Mouse (Mus musculus) layer of hippocampus, postnatal 25 days (tissue): ENCODE measurements around the gene Ryr1. TPM values are rescaled to one million over a fixed set of nuclear protein-coding genes. Genes with fewer than 3 reads are reported as not detected.
A peak's percentile ranks its signal among the peaks of the same experiment; 100 is the strongest.
"Not testable (repeated sequence)": the region's sequence is repeated elsewhere in the genome, so short reads cannot be mapped to it uniquely, and the experiment has no call there.

Experiments used
- DNase-seq, 2 experiments: peaks; one replicate each; pipeline ENCODE4 v3.0.0; 2022; ENCODE audit warnings: mixed read lengths in 2 of 2, low spot score in 1 of 2; ENCODE audit errors: extremely low spot score in 1 of 2
- total RNA-seq, 2 experiments: library from RNA; stranded (reverse); gene quantifications; 2 replicates each; pipeline ENCODE4 v1.2.3; 2021

Ryr1 gene
- total RNA-seq, 2 experiments from 2014 or later = 12.0 to 15.1 TPM

DNA sequence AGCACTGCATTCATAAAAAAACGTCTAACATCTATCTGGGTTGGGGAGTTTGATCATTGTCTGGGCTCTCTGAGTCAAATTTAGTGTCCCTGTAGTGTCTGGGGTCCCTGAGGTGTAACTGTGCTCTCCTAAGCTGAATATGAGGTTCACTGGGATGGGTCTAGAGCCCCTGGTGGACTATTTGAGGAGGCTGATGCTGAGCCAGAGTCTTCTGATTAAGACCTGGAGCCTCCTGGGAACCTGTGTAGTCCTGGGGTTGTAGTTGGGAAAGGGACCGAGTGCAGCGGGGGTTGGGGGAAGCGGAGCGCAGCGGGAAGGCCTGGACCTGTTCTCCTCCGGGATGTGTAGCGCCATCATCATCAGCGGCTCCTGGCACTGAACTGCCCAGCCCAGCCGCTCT, 38.1 kb downstream of the Ryr1 start:
- DNase-seq = no peak

DNA sequence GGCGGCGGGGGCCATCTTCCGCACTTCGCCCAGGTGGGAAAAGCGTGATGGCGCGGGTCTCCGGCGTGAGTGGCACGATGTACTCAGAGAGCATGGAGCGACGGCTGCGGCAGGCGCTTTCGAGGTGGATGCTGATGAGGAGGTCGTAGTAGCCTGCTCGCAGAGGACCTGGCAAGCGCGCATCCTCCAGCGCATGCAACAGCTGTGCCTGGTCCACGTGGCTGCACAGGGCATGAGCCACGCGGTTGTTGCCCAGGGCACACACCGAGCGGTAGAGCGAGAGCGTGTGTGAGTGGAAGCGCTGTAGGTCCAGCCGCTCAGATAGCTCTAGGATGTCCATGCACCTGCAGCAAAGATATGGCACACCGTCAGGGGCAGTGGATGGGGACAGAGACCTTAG, 39.0 kb downstream of the Ryr1 start:
- DNase-seq = no peak

DNA sequence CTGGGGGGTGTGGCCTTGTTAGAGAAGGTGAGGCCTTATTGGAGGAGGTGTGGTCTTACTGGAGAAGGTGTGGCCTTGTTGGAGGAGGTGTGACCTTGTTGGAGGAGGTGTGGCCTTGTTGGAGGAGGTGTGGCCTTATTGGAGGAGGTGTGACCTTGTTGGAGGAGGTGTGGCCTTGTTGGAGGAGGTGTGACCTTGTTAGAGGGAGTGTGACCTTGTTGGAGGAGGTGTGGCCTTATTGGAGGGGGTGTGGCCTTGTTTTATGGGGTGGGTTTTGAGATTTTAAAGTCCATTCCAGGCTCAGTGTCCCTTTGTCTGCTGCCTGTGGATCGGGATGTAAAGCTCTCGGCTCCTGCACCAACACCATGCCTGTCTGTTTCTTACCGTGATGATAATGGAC, 40.6 kb downstream of the Ryr1 start:
- no peak for DNase-seq

DNA sequence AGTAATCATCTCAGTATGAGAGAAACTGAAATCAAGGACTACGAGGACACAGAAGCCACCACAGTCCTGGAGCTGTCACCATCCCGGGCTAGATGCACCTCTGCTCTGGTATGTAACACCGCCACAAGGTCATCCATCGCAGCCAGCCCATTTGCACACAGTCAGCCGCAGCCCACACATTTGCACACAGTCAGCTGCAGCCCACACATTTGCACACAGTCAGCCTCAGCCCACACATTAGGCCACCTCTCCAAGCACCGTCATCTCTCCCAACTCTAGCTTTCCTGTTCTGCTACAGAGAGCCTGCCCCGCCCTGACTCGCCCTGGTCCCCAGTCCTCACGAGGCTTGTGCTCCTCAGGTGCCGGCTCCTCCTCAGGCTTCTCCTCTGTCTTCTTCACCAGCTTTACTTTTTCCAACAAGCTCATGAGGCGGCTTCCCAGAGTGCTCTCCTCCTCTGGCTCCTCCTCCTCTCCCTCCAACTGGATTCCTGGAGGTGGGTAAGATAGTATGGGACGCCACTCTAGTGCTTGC, 45.5 kb downstream of the Ryr1 start:
- no peak for DNase-seq

DNA sequence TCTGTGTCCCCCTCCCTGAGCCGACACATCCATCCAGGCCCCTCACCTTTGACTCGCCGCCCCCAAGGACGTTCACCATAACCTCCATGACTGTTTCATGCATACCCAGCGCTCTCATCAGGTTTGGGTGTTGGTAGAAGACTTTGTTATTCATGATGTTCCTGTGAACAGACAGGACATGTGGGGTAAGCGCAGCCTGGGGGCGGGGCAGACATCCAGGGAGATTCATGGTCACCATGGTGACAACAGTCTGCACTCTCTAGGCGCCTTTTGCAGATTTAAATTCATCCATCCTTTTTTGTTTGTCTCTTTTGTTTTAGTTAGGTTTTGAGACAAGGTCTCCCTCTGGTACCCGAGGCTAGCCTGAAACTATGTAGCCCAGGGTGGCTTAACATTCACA, 48.0 kb downstream of the Ryr1 start:
- peak in 1 of 2 experiments; percentile 54 for DNase-seq

DNA sequence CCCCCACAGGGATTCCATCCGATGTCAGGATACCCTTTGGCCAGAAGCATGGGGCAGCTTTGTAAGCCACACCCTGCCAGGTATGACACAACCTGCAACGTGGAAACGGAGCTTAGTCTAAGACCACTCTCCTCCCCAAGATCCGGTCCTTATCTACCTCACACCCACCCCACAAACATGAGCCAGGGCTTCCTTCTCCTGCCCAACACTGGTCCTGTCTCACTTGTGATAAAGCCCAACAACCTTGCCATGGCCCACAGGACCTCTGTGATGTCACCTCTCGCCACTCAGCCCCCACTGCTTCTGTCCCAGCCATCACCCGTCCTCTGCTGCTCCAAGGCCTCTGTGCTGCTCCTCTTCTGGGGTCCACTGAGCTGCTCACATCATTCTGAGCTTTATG, 49.8 kb downstream of the Ryr1 start:
- no peak for DNase-seq

DNA sequence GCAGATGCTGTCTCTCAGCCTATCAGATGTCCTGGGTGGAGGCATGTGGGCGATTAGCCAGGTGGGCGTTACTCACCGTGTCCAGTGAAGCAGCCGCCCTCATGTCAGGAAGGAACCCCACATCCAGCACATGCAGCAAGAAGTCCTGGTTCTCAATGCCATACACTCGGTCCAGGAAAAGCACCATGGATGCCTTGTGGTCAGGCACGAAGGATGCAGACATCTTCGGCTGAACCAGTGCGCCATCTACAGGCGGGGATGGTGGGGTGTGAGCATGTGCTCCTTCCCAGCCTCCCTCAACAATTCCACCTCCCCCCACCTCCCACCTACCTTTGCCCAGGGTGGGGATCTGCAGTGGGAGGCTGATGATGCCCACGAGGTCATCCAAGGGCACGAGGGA, 52.3 kb downstream of the Ryr1 start:
- DNase-seq = peak in 1 of 2 experiments; percentile 56

DNA sequence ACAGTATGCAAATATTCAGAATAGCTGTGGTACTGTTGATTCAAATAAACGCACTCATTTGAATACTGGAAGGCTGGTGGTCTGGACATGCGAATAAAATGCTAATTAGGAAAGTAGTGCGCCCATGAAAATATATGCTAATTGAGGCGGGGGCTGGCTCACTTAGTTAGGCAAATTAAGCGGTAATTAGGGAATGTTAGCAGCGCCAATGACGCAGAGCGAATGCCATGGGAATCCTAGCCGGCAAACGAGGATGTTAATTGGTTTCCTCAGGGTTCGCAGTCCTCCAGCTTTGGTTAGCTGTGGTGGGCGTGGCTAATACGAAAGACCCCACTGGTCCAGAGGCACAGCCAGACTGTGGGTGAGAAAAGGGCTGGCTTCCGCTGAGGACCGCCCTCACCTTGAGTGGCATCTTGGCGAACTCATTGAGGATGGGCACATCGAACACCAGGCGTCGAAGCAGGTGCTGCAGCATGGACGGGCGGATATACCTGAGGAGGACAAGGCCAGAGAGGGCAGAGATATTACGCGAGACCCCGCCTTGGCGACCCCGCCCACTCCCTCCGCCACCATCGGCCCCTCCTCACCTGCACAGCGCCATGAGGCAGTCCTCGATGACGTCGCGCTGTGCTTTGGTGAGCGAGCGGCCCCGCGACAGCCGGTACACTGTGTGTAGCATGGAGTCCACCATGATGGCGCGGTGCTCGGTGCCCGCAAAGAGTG, 53.6 kb downstream of the Ryr1 start:
- no peak for DNase-seq

DNA sequence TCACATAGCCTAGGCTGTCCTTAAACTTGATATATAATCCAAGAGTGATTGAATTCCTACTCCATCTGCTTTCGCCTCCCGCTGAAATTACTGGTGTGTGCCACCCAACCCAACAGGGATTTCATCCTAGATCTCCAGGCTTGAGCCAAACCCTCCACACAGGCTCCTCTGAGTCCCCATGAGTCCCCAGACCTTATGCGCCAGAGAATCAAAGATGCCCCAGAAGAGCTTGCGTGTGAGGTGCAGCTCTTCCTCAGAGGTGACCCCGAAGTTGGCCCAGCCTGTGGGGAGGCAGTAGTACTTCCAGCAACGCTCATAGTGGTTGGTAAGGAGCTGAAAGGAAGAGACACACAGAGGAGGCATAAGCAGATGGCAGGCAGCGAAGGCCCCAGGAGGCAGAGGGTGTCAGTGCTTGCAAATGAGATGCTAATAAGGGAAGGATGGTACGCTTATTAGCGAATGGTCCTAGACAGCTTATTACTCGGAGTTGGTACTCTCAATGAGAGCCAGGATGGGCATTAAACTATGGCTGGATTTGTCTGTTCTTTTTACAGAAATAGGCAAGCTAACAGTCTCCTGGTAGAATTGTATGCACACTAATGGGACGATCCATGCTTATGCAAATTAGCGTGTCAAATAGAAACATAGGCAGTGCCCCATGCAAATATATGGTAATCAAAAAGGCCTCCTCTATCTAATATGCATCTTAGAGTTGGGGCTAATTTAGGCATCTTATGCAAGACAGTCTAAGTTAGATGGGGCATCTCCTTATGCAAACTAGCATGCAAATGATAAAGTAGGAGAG, 54.4 kb downstream of the Ryr1 start:
- no peak for DNase-seq

DNA sequence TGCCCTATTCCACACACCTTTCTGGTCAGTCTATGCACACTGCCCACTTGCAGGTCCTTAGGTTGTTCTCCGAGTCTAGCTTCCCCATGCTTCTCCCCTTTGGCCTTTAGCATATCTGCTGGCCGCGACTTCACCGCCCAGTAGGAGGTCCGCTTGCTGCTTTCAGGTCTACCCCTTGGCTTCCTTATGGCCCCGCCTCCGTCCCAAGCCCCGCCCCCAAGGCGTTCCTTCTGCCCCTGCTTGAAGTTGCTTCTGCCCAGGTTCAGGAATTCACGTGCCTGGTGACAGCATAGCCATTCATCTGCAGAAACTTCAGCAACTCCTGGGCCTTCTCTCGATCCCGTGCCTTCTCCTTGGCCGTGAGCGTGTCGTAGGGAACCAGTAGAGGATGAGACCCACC, 57.2 kb downstream of the Ryr1 start:
- DNase-seq = no peak

DNA sequence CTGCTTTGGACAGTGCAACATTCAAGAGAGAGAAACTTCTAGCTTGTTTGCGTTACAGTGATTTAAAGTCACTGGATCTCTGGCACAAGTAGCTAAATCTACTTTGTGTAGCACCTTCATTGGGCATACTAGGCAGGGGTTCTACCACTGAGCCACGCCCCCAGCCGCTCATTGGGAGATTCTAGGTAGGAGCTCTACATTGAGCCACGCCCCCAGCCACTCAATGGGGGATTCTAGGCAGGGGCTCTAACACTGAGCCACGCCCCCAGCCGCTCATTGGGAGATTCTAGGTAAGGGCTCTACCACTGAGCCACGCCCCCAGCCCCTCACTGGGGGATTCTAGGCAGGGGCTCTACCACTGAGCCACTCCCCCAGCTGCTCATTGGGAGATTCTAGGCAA, 61.5 kb downstream of the Ryr1 start:
- not testable (repeated sequence) for DNase-seq

DNA sequence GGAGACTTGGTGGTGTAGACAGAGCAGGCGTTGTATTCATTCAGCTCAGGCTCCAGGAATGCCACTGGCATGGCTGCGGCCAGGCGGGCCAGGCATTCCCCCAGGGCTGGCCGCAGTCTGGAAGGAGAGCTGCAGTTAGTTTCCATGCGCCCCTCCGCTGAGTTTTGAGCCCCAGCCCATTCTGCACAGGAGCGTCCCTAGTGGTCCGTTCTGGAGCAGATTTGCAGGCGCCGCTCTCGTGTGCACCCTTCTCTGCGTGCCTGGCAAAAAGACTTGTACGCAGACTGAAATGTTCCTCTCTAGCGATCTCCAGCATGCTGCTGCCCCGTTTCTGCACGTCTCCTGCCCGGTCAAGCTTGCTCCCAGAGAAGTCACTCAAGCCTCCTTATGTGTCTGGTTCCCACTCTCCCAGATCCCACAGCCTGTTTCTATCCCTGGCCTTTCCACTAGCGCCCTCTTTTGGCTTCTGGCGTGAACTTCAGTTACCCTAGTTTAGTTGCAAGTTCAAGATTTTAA, 63.4 kb downstream of the Ryr1 start:
- peak in 1 of 2 experiments; percentile 29 for DNase-seq

DNA sequence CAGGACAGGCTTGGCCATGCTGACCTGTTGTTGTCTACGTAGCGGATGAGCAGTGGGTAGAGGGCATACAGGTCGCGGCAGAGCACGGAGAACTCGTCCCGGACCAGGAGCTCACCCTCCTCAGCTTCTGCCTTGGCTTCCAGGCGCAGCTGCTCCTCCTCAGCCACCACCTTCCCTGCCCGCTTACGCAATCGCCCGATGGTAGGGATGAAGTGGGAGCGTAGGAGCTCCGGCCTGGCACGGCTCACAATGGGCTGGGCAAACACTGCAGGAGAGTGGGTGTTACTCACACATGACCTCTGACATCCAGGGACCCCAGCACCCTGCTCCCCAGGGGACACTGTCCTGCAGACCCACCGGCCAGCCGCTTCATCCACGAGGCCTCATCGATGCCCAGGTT, 65.5 kb downstream of the Ryr1 start:
- DNase-seq = no peak

DNA sequence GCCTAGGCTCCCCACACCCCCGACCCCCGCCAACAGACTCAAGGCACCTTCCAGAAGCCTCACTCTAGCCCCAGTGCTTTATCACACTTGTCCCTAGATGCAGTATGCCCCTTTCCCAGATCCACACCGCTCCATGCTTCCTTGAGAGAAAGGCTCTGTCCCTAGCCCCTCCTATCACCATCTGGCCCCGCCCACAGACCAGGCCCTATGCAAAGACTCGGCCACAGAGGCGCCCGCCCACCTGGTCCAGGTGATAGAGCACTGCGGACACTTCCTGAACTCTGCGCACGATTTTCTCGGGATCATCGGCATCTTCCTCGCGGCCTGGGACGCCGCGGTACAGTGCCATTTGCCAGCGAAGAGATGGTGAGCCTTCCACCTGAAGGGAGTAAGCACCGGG, 72.2 kb downstream of the Ryr1 start:
- DNase-seq = no peak

DNA sequence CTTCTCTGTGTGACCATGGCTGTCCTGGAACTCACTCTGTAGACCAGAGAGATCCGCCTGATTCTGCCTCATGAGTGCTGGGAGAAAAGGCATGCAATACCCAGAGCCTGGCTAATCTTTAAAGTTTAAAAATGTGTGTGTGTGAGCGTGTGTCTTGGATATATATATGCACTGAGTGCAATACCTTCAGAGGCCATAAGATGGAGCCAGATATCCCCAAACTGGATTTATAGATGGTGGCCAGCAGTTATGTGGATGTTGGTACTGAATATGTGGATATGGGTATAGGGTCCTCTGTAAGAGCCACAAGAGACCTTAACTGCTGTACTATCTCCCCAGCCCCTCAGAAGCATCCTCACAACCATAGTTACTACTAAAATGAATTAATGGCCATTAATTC, 74.2 kb downstream of the Ryr1 start:
- DNase-seq = peak in 1 of 2 experiments; percentile 68

DNA sequence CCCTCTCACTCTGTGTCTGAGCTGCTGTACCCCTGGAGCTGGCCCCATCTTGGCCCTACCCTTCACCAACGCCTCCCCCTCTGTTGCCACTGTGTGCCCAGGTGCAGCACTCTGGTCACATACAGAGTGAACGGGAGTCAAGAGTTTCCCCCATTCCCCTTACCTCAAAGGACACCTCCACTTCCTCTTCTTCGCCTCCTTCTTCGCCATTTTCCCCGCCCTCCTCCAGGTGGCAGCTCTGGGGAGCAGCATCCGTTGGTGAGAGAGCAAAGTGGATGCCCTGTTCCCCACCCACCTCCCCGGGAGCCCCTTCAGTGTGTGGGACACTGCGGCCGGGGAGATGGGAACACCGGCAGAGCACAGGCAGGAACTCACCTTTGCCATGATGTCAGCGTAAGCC, 76.4 kb downstream of the Ryr1 start:
- no peak for DNase-seq

DNA sequence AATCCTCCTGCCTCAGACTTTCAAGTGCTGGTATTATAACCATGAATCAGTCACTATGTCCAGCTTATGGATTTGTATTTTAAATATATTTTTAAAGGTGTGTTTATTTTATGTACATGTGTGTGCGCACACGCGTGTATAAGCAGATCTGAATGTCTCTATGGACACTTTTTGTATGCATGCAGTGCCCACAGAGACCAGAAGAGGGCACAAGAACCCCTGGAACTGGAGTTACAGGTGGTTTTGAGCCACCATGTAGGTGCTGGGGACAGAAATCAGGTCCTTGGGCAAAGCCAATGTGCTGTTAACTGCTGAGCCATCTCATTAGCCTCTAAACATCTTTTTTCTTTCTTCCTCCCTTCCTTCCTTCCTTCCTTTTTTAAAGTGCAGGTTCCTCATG, 76.9 kb downstream of the Ryr1 start:
- DNase-seq = no peak

DNA sequence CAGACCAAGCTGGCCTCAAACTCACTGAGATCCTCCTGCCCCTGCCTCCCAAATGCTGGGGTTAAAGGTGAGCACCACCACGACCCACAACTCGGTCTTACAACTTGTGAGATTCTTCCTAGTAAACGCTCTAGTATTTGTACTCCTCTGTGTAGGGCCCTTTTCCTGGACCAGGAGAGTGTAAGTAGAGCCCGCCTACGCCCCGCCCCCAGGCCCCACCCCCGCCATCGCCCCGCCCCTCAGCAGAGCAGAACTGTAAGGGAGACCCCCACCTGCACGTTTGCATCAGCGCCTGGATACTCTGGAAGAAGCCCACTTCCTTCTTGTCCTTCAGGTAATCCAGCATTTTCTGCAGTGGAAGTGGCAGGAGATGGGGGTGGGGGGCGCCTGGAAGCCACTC, 78.4 kb downstream of the Ryr1 start:
- no peak for DNase-seq

DNA sequence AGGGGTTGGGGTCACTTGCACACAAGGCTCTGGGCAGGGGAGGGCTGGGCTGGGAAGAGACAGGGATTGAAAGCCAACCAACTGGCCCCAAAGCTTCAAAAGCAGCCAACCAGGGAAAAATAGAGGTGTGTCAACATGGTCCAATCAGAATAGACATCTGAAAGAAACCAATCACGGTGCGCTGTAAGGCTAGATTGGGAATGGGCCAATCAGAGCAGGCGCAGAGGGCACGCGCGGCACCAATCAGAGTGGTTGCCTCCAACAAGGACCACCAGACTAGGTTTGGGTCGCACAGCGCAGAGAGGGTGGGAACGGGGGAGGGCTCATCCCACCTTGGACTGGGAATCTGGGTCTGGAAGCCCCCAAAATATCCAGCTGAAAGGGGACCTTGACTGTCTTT, 80.7 kb downstream of the Ryr1 start:
- DNase-seq = no peak

DNA sequence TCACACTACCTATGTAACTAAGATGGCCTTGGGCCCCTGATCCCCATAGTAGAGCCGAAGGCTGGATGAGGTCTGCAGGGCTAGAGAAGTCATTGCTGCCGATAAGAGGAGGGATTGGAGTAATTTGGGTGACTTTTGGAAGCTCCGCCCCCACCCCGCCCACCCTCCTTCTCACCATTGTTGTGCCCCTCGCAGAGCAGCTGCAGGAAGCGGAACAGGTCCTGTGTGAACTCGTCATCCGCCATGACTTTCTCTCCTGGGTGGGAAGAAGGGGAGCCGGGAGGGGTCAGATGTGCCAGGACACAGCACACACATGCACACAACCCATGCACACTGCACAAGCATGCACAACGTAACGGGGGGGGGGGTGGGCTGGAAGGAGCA, 81.3 kb downstream of the Ryr1 start:
- DNase-seq = no peak

DNA sequence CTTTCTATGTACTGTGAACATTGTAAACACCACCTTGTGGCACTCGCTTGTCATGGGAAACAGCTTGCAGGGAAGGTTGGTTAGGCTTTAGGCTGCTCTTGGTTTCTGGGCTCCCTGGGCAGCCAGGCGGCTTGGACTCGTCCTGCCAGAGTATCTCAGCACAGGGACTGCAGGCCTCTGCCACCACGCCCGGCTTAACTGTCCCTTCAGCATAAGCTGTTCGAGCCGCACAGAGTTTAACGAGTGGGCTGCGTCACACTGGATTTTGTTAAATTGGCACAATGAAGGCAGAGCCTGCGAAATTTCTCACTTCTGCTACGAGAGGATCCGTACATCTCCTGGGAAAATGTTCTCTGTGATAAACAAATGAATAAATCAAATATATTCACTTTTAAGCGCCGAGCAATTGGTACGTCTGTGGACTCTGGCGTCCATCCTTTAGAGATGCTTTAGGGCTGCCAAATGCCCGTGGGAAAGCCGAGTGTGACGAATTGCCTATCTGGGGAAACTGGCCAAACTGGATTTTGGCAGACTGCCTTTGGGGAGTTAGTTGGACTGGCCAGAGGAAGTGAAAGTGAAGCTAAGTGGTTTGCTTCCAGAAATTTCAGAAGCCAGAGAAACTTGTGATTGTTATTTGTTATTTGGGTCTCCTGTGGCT, 81.8 kb downstream of the Ryr1 start:
- DNase-seq = peak in 1 of 2 experiments; percentile 47
